Mouse (Mus musculus) lung, postnatal 0 days (tissue): Measurements from ENCODE around the gene Sec14l3.

Source experiments
- CTCF ChIP-seq: IDR thresholded peaks from 2 replicates; pipeline ENCODE4 v1.5.1; 2016; ENCODE audit warnings: antibody characterized with exemption, mild to moderate bottlenecking
- EP300 ChIP-seq: IDR thresholded peaks from 2 replicates; pipeline ENCODE4 v1.6.1; 2016; ENCODE audit warnings: antibody characterized with exemption, mild to moderate bottlenecking, control low read depth

DNA sequence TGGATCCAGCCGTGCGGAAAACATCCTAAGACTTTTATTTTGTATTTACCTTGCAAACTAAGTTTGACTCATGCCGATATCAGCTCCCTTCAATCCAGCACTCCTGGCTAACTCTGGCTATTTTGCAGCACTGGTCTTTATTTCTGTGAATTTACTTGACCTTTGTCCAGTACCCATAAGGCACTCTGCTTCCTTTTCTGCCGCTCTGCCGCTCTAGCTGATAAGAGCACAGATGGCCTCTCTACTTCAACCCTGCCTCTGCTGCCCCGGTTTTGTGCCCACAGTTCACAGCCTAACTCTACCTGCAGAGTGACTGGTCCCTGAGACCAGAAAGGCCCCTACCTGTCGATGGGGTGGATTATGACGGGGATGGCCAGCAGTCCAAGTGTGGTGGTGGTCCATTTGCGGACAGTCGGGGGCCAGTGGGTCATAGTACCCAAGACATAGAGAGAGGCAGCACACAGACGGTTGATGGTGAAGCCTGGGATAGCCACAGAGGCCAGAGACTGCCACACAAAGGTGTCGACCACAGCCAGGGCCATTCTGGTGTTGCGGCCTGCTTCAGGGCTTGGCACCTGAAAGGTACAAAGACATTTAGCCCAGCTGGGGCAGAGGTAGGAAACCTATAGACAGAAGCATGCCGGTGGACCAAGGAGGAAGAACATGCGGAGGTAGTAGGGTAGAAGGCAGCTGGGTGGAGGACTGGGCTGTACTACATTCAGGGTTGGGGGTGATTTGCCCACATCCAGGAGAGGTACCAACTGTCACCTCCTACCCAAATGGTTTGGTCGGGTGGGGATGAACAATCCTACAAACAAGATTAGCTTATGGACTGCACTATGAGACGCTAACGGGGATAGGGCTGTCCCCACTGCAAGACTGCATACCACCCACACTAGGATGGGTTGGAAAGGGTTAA is 29.1 kb downstream of the Sec14l3 start:
- TF ChIP-seq CTCF (no peak), EP300 (no peak)
